In genomic region chr10:118113256-118113682, GRCm38 (mm10) we compare ENCODE assay signal across 16 mouse cellular contexts. TPM values are rescaled to one million over a fixed set of nuclear protein-coding genes. Genes with fewer than 3 reads are reported as not detected.
DNase-seq lines count a peak whose midpoint lies in the region; ATAC-seq lines count a peak whose summit lies in the region.
"Had no signal": no experiment of that assay in that cellular context is flagged by ENCODE, and none has a peak within 500 bp of the region (broad histone marks: within the 10 kb centered on the region; RNA-seq: fewer than 3 reads in every experiment).

No protein-coding gene starts in this region.

- no peaks in the 10 kb centered on the region for H3K27me3 ChIP-seq in heart, embryonic 10.5 days (ENCODE audit: insufficient read depth, poor library complexity, severe bottlenecking)
- H3K27me3 ChIP-seq in forebrain, embryonic 14.5 days (replicated peaks; ENCODE audit: control insufficient read depth, insufficient read depth, low read length): no peaks in the 10 kb centered on the region
- no peaks in the 10 kb centered on the region for H3K27me3 ChIP-seq in neural tube, embryonic 12.5 days (replicated peaks)

- WGBS in heart, embryonic 10.5 days: 53% methylated on average over 9 of the region's 9 CpGs
- 42% methylated on average over 9 of the region's 9 CpGs for WGBS in forebrain, embryonic 14.5 days
- WGBS in neural tube, embryonic 12.5 days: 28% methylated on average over 9 of the region's 9 CpGs

- H3K4me2 ChIP-seq in forebrain, embryonic 14.5 days (ENCODE audit: low read length): no peak overlapping the region
- peak overlapping the region; percentile 28 for H3K4me2 ChIP-seq in neural tube, embryonic 12.5 days (replicated peaks)

- H3K9me3 ChIP-seq in heart, embryonic 10.5 days: no peaks in the 10 kb centered on the region
- H3K9me3 ChIP-seq in forebrain, embryonic 14.5 days (replicated peaks; ENCODE audit: control insufficient read depth, low read length): no peaks in the 10 kb centered on the region
- no peaks in the 10 kb centered on the region for H3K9me3 ChIP-seq in neural tube, embryonic 12.5 days

- peak; percentile 21 for DNase-seq in adrenal gland, postnatal 14 days
- DNase-seq in adrenal gland, adult 8-10 months: no peak
- DNase-seq in heart, embryonic 10.5 days (ENCODE audit: low spot score): no peak
- no peak for DNase-seq in heart, adult 18-20 months
- DNase-seq in forebrain, embryonic 14.5 days (ENCODE audit: low spot score): no peak
- no peak for DNase-seq in right cerebral cortex, postnatal 4 days
- no peak for DNase-seq in natural killer cell, adult 2 months (ENCODE audit: low spot score in 2 of 2)
- DNase-seq: gastrocnemius, postnatal 36 days; heart, postnatal 14 days; kidney, adult 18-20 months; kidney, postnatal 4 days; lung, adult 2 months; right cerebral cortex, postnatal 25 days; thymus, postnatal 14 days had no signal

- ATAC-seq in forebrain, embryonic 14.5 days: peak; percentile 15; the same call in 1 of the 2 replicates
- peak; percentile 52 for ATAC-seq in neural tube, embryonic 12.5 days (ENCODE audit: low FRiP score, low read depth)

- peaks cover 16% of the 10 kb centered on the region for H3K4me1 ChIP-seq in heart, embryonic 10.5 days
- no peaks in the 10 kb centered on the region; the same call in 1 of the 2 replicates for H3K4me1 ChIP-seq in forebrain, embryonic 14.5 days (ENCODE audit: control insufficient read depth, insufficient read depth, low read length)
- H3K4me1 ChIP-seq in neural tube, embryonic 12.5 days: peaks cover 30% of the 10 kb centered on the region

- 0 out of 2 replicates have a peak overlapping the region, but pooled peaks have one; percentile 3 for H3K27ac ChIP-seq in heart, embryonic 10.5 days
- no peak overlapping the region for H3K27ac ChIP-seq in forebrain, embryonic 14.5 days (ENCODE audit: low read depth, low read length)
- H3K27ac ChIP-seq in neural tube, embryonic 12.5 days: no peak overlapping the region
- H3K27ac ChIP-seq: left cerebral cortex, adult 2 months had no signal

- no peak overlapping the region for H3K4me3 ChIP-seq in heart, embryonic 10.5 days
- H3K4me3 ChIP-seq in forebrain, embryonic 14.5 days (ENCODE audit: low read depth, low read length): no peak overlapping the region
- no peak overlapping the region for H3K4me3 ChIP-seq in neural tube, embryonic 12.5 days
- H3K4me3 ChIP-seq: left cerebral cortex, adult 2 months had no signal

- H3K9ac ChIP-seq in forebrain, embryonic 14.5 days (ENCODE audit: low read length): no peak overlapping the region
- H3K9ac ChIP-seq in neural tube, embryonic 12.5 days: no peak overlapping the region

- H3K36me3 ChIP-seq in heart, embryonic 10.5 days: no peaks in the 10 kb centered on the region
- no peaks in the 10 kb centered on the region for H3K36me3 ChIP-seq in forebrain, embryonic 14.5 days (ENCODE audit: control insufficient read depth, insufficient read depth, low read length)
- H3K36me3 ChIP-seq in neural tube, embryonic 12.5 days: no peaks in the 10 kb centered on the region

RNA-seq across cellular contexts. Expression of gene Mdm1, which starts 28.3 kb away (rescaled TPM):
- 15.7 and 17.6 TPM in 2 replicates for total RNA-seq in adrenal gland, postnatal 14 days (2021)
- total RNA-seq in adrenal gland, adult 8-10 months (2022): 10 to 100 TPM; 11.6 to 15.6 (median 14.0) TPM
- 21.9 and 28.7 TPM in 2 replicates for polyA plus RNA-seq in heart, embryonic 10.5 days (2016; fragmentation: Nextera tagmentation; extraction: Ambion mirVana)
- 1 to 10 TPM; 4.3 to 5.2 TPM for total RNA-seq in heart, adult 18-20 months (2021)
- polyA plus RNA-seq in forebrain, embryonic 14.5 days (2014; fragmentation: Nextera tagmentation; extraction: Ambion mirVana): 31.6 and 34.7 TPM in 2 replicates
- 47.1 and 47.5 TPM in 2 replicates for polyA plus RNA-seq in neural tube, embryonic 12.5 days (2016; fragmentation: Nextera tagmentation; extraction: Ambion mirVana)
